Mouse (Mus musculus) ES-E14 (cell line): ENCODE data around the gene Gm17581. TPM values are rescaled to one million over a fixed set of nuclear protein-coding genes. Genes with fewer than 3 reads are reported as not detected.

Experiments
- DNase-seq: peaks from one replicate; pipeline ENCODE4 v3.0.0-alpha.2; 2013; ENCODE audit warnings: low read depth, low spot score
- H3K27ac ChIP-seq: 2 replicates; pipeline ENCODE4 v1.5.1; 2012; ENCODE audit warnings: low read depth, mild to moderate bottlenecking, low read length, moderate library complexity, mixed read lengths; ENCODE audit not compliant: poor library complexity, insufficient read depth, severe bottlenecking
- H3K36me3 ChIP-seq: 2 replicates; pipeline ENCODE4 v1.6.1; 2012; ENCODE audit warnings: mild to moderate bottlenecking, low read length, moderate library complexity, mixed read lengths; ENCODE audit not compliant: control insufficient read depth, poor library complexity, insufficient read depth, severe bottlenecking
- H3K4me1 ChIP-seq, 2 experiments: fragments of 150-350 bp in 1 of 2; sonication (generic) in 1 of 2; 2 replicates each; pipeline ENCODE4 v1.6.1; 2012; ENCODE audit warnings: low read length in 2 of 2, mild to moderate bottlenecking in 1 of 2, mixed read lengths in 1 of 2; ENCODE audit not compliant: control insufficient read depth in 2 of 2, insufficient read depth in 2 of 2, poor library complexity in 1 of 2
- H3K4me3 ChIP-seq, 2 experiments: fragments of 150-350 bp in 1 of 2; sonication (generic) in 1 of 2; 2 replicates each; pipeline ENCODE4 v1.5.1; 2012; ENCODE audit warnings: low read length in 2 of 2, low read depth in 1 of 2, mild to moderate bottlenecking in 1 of 2, mixed read lengths in 1 of 2; ENCODE audit not compliant: insufficient read depth in 1 of 2, poor library complexity in 1 of 2, severe bottlenecking in 1 of 2
- H3K9ac ChIP-seq: 2 replicates; pipeline ENCODE4 v1.6.1; 2012; ENCODE audit warnings: low read depth, mild to moderate bottlenecking, low read length, mixed read lengths; ENCODE audit not compliant: poor library complexity, insufficient read depth, severe bottlenecking
- H3K9me3 ChIP-seq: fragments of 150-350 bp; sonication (generic); 2 replicates; pipeline ENCODE4 v1.6.1; 2012; ENCODE audit warnings: low read depth, mild to moderate bottlenecking, low read length; ENCODE audit not compliant: control insufficient read depth, insufficient read depth
- CHD2 ChIP-seq: IDR thresholded peaks from 2 replicates; pipeline ENCODE4 v1.6.1; 2014; ENCODE audit warnings: mild to moderate bottlenecking, low read depth, low read length, inconsistent platforms
- HCFC1 ChIP-seq: IDR thresholded peaks from 2 replicates; pipeline ENCODE4 v1.6.1; 2012; ENCODE audit warnings: low read length, inconsistent platforms, borderline replicate concordance; ENCODE audit not compliant: insufficient read depth
- MAFK ChIP-seq: IDR thresholded peaks from 2 replicates; pipeline ENCODE4 v1.6.1; 2014; ENCODE audit warnings: mild to moderate bottlenecking, low read depth, low read length, inconsistent platforms; ENCODE audit not compliant: insufficient read depth
- ZC3H11A ChIP-seq: IDR thresholded peaks from 2 replicates; pipeline ENCODE4 v1.6.1; 2012; ENCODE audit warnings: low read depth, mild to moderate bottlenecking, inconsistent platforms, low read length, borderline replicate concordance
- ZNF384 ChIP-seq: IDR thresholded peaks from 2 replicates; pipeline ENCODE4 v1.6.1; 2012; ENCODE audit warnings: low read depth, low read length, inconsistent platforms
- in situ Hi-C, 2 experiments: fragments of 600-800 bp; cut with MboI; formaldehyde crosslinking; loops; one replicate each; pipeline ENCODE4 v1.15.1; 2025; ENCODE audit warnings: low sequenced_read_pairs in 2 of 2, inconsistent platforms in 1 of 2; ENCODE audit not compliant: unreplicated experiment in 2 of 2
- total RNA-seq: library from RNA; depleted of rRNA; stranded (reverse); fragments of 300-350 nt; gene quantifications from 2 replicates; pipeline ENCODE4 v1.2.3, GENCODE M21; 2012

The Gm17581 gene
- total RNA-seq, 1 experiment = not detected

DNA sequence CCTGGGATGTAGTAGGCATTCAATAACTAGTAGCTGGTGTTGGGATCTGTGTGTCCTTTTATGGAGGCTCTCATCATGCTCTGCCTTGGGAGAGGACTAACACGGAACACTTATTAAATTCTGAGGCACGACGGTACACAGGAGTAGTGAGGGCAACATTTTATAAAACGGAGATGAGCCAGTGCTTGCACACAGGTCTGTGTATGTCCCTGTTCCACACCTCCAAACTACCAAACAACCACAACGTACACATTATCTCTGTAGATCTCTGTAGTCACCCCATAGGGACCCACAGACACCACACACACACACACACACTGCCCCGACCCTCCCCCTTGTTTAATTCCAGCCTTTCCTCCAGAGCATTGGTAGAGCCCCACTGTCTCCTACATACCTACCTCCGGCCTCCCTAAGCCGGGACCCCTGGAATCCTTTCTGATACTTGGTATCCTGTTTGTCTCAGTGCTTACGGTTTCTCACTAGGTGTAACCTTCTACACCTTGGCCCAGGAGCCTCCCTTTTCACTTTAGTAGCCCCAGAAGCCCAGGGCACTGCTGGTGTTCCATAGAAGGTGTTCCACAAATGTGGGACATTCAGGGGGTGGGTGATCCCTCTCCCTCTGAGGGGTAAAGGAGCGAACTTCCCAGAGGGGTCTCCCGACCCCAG lies 38.7 kb upstream of the Gm17581 start:
- Histone ChIP-seq H3K4me1 (peaks cover 0 to 4% of the 10 kb centered on the region in 2 experiments; a peak in 1 of 4 replicates), H3K27ac (no peak overlapping the region; the same call in 1 of the 2 replicates), H3K4me3 (peak overlapping the region; percentile 48 to 76; a peak in 2 of 4 replicates), H3K9ac (no peak overlapping the region), H3K9me3 (no peaks in the 10 kb centered on the region), H3K36me3 (no peaks in the 10 kb centered on the region)
- DNase-seq = no peak
- TF ChIP-seq HCFC1 (no peak), ZC3H11A (no peak), CHD2 (no peak), MAFK (no peak), ZNF384 (no peak)
- in situ Hi-C loops = loop anchor here in 1 of 2 experiments (10.0 kb wide), 1 partner anchor 270 kb away; no protein-coding TSS in a partner anchor

DNA sequence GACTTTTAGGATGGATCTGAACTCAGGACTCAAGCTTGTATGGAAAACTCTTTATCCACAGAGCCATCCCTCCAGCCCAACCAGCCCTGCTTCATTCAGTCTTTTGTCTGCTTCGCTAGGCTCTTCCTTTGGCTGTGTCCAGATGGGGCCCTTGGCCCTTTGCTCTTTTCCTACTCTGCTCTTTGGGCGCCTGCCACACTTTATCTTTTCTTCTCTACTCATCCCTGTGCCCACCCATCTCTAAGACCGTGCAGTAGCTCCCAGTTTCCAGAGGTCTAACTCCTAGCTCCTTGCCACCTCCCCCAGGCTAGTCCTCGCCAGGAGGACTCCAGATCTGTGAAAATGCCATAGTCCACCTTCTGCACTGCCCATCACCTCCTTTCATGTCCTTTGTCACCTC lies 38.0 kb upstream of the Gm17581 start:
- TF ChIP-seq CHD2 = no peak
- TF ChIP-seq ZC3H11A = no peak
- TF ChIP-seq ZNF384 = no peak
- TF ChIP-seq MAFK = no peak
- no peak for TF ChIP-seq HCFC1
- Histone ChIP-seq H3K9ac (no peak overlapping the region), H3K27ac (no peak overlapping the region), H3K4me1 (peaks cover 0 to 4% of the 10 kb centered on the region in 2 experiments; a peak in 1 of 4 replicates), H3K4me3 (no peak overlapping the region), H3K9me3 (no peaks in the 10 kb centered on the region), H3K36me3 (no peaks in the 10 kb centered on the region)
- no peak for DNase-seq
- in situ Hi-C loops = loop anchor here in 1 of 2 experiments (10.0 kb wide), 1 partner anchor 269 kb away; no protein-coding TSS in a partner anchor

DNA sequence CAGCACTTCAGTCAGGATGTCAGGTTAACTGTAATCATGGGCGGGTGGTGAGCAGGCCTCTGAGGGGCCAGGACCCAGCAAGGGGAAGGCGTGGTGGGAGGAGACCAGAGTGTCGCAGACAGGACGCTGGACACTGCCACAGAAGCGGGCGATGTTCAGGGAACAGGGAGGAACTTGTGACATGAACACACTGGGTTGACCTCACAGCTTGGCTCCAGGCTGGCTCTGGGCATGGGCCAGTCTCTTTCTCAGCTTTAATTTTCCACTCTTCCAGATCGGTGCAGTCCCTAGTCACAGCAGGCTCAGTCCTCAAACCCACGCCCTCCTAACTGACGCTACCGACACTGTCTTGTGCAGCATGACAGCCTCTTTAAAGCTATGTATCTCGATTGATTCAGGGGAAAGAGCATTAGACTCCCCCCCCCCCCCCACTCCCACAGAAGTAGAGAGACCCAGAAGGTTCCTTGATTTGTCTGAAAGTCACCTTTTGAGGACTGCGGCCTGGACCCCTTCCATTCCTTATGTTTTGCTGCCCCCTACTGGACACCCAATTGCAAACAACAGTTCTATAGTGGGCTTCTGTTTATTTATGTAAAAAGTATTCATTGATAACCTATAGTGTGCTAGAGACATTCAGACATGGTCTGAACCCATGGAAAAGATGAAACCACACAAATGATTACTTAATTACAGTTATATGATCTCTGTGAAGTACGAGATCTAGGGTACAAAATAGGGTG lies 29.2 kb upstream of the Gm17581 start:
- peak; percentile 63 for DNase-seq
- H3K36me3 ChIP-seq = no peaks in the 10 kb centered on the region
- H3K4me3 ChIP-seq = no peak overlapping the region
- no peak for TF ChIP-seq MAFK
- peak; percentile 80 for TF ChIP-seq ZC3H11A
- TF ChIP-seq HCFC1 = no peak
- no peak for TF ChIP-seq CHD2
- in situ Hi-C loops = loop anchor here in 1 of 2 experiments (10.0 kb wide), 1 partner anchor 280 kb away; no protein-coding TSS in a partner anchor
- no peak overlapping the region for H3K9ac ChIP-seq
- H3K4me1 ChIP-seq = peaks cover 0 to 2% of the 10 kb centered on the region in 2 experiments; a peak in 1 of 4 replicates
- H3K27ac ChIP-seq = no peak overlapping the region
- no peaks in the 10 kb centered on the region for H3K9me3 ChIP-seq

DNA sequence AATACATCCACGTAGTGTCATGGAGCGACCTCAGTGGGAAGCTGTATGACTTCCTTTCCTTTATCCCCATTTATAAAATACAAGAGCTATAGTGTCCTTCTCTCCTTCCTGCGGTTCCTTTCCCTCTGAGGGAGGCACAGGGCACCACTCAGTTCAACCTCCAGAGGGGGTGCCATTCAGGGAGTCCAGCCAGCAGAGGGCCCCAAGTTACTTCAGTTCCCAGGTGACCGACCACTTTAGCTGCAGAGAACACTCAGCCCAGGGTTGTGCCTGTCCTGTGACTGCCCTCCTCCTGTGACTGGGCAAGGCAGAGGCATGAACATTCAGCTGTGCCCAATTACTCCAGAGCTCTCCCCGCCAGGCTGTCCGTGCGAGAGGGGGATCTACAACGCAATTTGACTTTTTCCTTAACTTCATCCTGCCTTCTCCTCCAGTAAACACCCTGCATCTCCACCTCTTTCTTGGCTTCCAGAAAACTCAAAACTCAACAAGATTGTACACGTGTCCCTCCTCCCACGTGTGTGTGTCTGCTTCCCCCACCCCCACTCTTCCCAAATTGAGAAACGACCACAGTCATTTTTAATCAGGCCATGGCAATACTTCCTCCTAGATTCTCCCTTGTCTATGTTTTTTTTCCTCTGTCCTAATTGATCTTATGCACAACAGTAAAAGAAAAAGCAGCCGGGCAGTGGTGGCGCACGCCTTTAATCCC lies 21.3 kb upstream of the Gm17581 start:
- in situ Hi-C loops = loop anchor here in 1 of 2 experiments (10.0 kb wide), 1 partner anchor 242 kb away; the partner anchor contains the start of genes Acss2 and Ggt7

More for the DNA sequence above, 21.3 kb upstream of the Gm17581 start:
- H3K4me1 ChIP-seq = no peaks in the 10 kb centered on the region
- no peaks in the 10 kb centered on the region for H3K36me3 ChIP-seq
- no peaks in the 10 kb centered on the region for H3K9me3 ChIP-seq
- H3K9ac ChIP-seq = no peak overlapping the region
- no peak overlapping the region for H3K4me3 ChIP-seq
- no peak overlapping the region for H3K27ac ChIP-seq
- no peak for DNase-seq
- TF ChIP-seq ZC3H11A = no peak
- no peak for TF ChIP-seq CHD2
- TF ChIP-seq MAFK = no peak
- no peak for TF ChIP-seq ZNF384
- TF ChIP-seq HCFC1 = no peak
